In genomic region chr5:102070414-102070768, GRCm38 (mm10) we compare ENCODE assay signal across 8 mouse cellular contexts. TPM values are rescaled to one million over a fixed set of nuclear protein-coding genes. Genes with fewer than 3 reads are reported as not detected.
DNase-seq lines count a peak whose midpoint lies in the region; ATAC-seq lines count a peak whose summit lies in the region.

No protein-coding gene starts in this region.

- ATAC-seq in erythroblast, adult 5-6 weeks (replicated peaks; ENCODE audit: low FRiP score, poor library complexity, severe bottlenecking) = no peak
- no peak for ATAC-seq in limb, embryonic 13.5 days (ENCODE audit: low FRiP score, low read depth)
- peak; percentile 21; the same call in 1 of the 2 replicates for ATAC-seq in midbrain, embryonic 16.5 days

- DNase-seq in R1 (ENCODE audit: low read depth, low spot score) = peak; percentile 70
- DNase-seq in heart, adult 8-10 months (ENCODE audit: low spot score) = peak; percentile 71
- no peak for DNase-seq in frontal cortex, postnatal 36 days (ENCODE audit: low spot score in 2 of 2)
- DNase-seq in left cerebral cortex, adult 18-20 months (ENCODE audit: low spot score in 2 of 2) = no peak

- WGBS in limb, embryonic 13.5 days = 15% methylated on average over 6 of the region's 6 CpGs
- WGBS in midbrain, embryonic 16.5 days = 9% methylated on average over 6 of the region's 6 CpGs

- peaks cover 23% of the 10 kb centered on the region for H3K27me3 ChIP-seq in erythroblast, embryonic 14.5 days (ENCODE audit: control insufficient read depth)
- no peaks in the 10 kb centered on the region for H3K27me3 ChIP-seq in limb, embryonic 13.5 days
- H3K27me3 ChIP-seq in midbrain, embryonic 16.5 days (ENCODE audit: control insufficient read depth, insufficient read depth, low read depth, low read length) = no peaks in the 10 kb centered on the region

- peaks cover 22% of the 10 kb centered on the region for H3K4me1 ChIP-seq in erythroblast, embryonic 14.5 days (ENCODE audit: control insufficient read depth)
- peaks cover 35% of the 10 kb centered on the region for H3K4me1 ChIP-seq in limb, embryonic 13.5 days
- H3K4me1 ChIP-seq in midbrain, embryonic 16.5 days (ENCODE audit: control insufficient read depth, insufficient read depth, low read length) = peaks cover 37% of the 10 kb centered on the region

- H3K9ac ChIP-seq in limb, embryonic 13.5 days = peak overlapping the region; percentile 99
- peak overlapping the region; percentile 98 for H3K9ac ChIP-seq in midbrain, embryonic 16.5 days (ENCODE audit: low read depth, low read length)

- peak overlapping the region; percentile 93 for H3K4me3 ChIP-seq in erythroblast, embryonic 14.5 days (replicated peaks)
- peak overlapping the region; percentile 89 for H3K4me3 ChIP-seq in limb, embryonic 13.5 days
- H3K4me3 ChIP-seq in midbrain, embryonic 16.5 days (ENCODE audit: low read depth, low read length) = peak overlapping the region; percentile 67

- H3K4me2 ChIP-seq in limb, embryonic 13.5 days (replicated peaks) = peak overlapping the region; percentile 80
- peak overlapping the region; percentile 81 for H3K4me2 ChIP-seq in midbrain, embryonic 16.5 days (ENCODE audit: low read length)

- H3K36me3 ChIP-seq in erythroblast, embryonic 14.5 days (ENCODE audit: control insufficient read depth) = peaks cover 6% of the 10 kb centered on the region; the same call in 1 of the 2 replicates
- H3K36me3 ChIP-seq in limb, embryonic 13.5 days = peaks cover 7% of the 10 kb centered on the region
- H3K36me3 ChIP-seq in midbrain, embryonic 16.5 days (ENCODE audit: control insufficient read depth, insufficient read depth, low read length) = no peaks in the 10 kb centered on the region

- peak overlapping the region; percentile 94 for H3K27ac ChIP-seq in limb, embryonic 13.5 days
- peak overlapping the region; percentile 99 for H3K27ac ChIP-seq in midbrain, embryonic 16.5 days (ENCODE audit: low read length)

- H3K9me3 ChIP-seq in erythroblast, embryonic 14.5 days (ENCODE audit: control insufficient read depth, low read length) = no peaks in the 10 kb centered on the region
- H3K9me3 ChIP-seq in limb, embryonic 13.5 days = no peaks in the 10 kb centered on the region
- no peaks in the 10 kb centered on the region for H3K9me3 ChIP-seq in midbrain, embryonic 16.5 days (replicated peaks; ENCODE audit: control insufficient read depth, low read length, poor library complexity, severe bottlenecking)

RNA-seq across cellular contexts. Expression of gene Wdfy3, which starts 0.7 kb away (rescaled TPM):
- 0.18 and 0.23 TPM in 2 replicates for polyA plus RNA-seq in erythroblast, embryonic 14.5 days (2012)
- total RNA-seq in erythroblast, adult 5-6 weeks (2015; ENCODE audit: low replicate concordance) = 4.0 and 5.4 TPM in 2 replicates
- 7.4 and 10.6 TPM in 2 replicates for total RNA-seq in erythroblast, adult 5-6 weeks (2017; ENCODE audit: low replicate concordance)
- total RNA-seq in heart, adult 8-10 months (2022) = 10 to 100 TPM; 26.5 to 32.5 (median 29.4) TPM
- 17.7 and 18.6 TPM in 2 replicates for polyA plus RNA-seq in limb, embryonic 13.5 days (2015; fragmentation: Nextera tagmentation; extraction: Ambion mirVana)
- 27.0 and 31.1 TPM in 2 replicates for polyA plus RNA-seq in midbrain, embryonic 16.5 days (2015; fragmentation: Nextera tagmentation; extraction: Ambion mirVana)
- 100 to 1,000 TPM; 127 TPM for total RNA-seq in left cerebral cortex, adult 18-20 months (2021)

Comparison
In these comparisons a context has a peak if more than half of its experiments do, and no peak if none do; other contexts are left out.
1. DNase-seq: peak in R1 (single experiment) and heart, adult 8-10 months (single experiment); none in frontal cortex, postnatal 36 days (0 of 2) and left cerebral cortex, adult 18-20 months (0 of 2).
2. Peak in every context shown above with its lines, with median percentiles within 50 percentile points of each other: H3K4me3 ChIP-seq.